In the genomic region with DNA sequence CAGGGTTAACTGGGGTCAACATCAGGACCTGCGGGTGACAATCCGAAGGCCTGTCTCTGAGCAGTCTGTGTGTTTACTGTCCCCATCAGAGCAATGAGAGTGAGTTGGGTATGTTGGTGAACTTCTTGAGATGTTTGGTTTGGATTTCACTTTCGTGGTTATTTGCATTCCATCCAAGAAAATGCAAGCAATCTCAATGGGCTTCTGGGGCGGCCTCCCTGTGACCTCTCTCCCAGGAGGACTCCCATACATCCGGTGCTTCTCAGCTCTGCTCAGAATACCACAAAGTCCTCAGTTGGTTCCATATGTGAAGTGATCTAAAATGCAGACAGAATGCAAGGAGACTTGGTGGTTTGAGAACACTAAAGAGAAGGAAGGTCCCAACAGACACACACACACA, we compare ENCODE assay signal across 19 mouse cellular contexts.
"Had no signal": no experiment of that assay in that cellular context is flagged by ENCODE, and none has a peak within 500 bp of the region (broad histone marks: within the 10 kb centered on the region; RNA-seq: fewer than 3 reads in every experiment).

No protein-coding gene starts in this region.

- H3K4me1 ChIP-seq: liver, embryonic 13.5 days; megakaryocyte, embryonic 14.5 days; midbrain, embryonic 10.5 days; neural tube, embryonic 12.5 days; neural tube, embryonic 15.5 days had no signal

- H3K4me3 ChIP-seq: kidney, embryonic 15.5 days; liver, embryonic 13.5 days; megakaryocyte, embryonic 14.5 days; midbrain, embryonic 10.5 days; neural tube, embryonic 12.5 days; neural tube, embryonic 15.5 days had no signal

- H3K4me2 ChIP-seq: kidney, embryonic 15.5 days; liver, embryonic 13.5 days; neural tube, embryonic 12.5 days; neural tube, embryonic 15.5 days had no signal

- H3K27ac ChIP-seq: hindbrain, postnatal 0 days; kidney, embryonic 15.5 days; liver, embryonic 13.5 days; midbrain, embryonic 10.5 days; neural tube, embryonic 12.5 days; neural tube, embryonic 15.5 days; stomach, postnatal 0 days had no signal

- H3K27me3 ChIP-seq: kidney, embryonic 15.5 days; liver, embryonic 13.5 days; megakaryocyte, embryonic 14.5 days; neural tube, embryonic 12.5 days; neural tube, embryonic 15.5 days had no signal

- H3K9me3 ChIP-seq: kidney, embryonic 15.5 days; liver, embryonic 13.5 days; midbrain, embryonic 10.5 days; neural tube, embryonic 12.5 days; neural tube, embryonic 15.5 days had no signal

- H3K36me3 ChIP-seq: kidney, embryonic 15.5 days; liver, embryonic 13.5 days; midbrain, embryonic 10.5 days; neural tube, embryonic 12.5 days; neural tube, embryonic 15.5 days had no signal

- ATAC-seq: hindbrain, postnatal 0 days; inflammation-experienced regulatory T-cells, adult 6 months had no signal

- DNase-seq: kidney, adult 11 months; kidney, adult 8-10 months; kidney, postnatal 14 days; kidney, postnatal 4 days; liver, embryonic 13.5 days; midbrain, embryonic 14.5 days; right cerebral cortex, adult 18-20 months; right cerebral cortex, postnatal 14 days; right cerebral cortex, postnatal 4 days; thymus, adult 2 months; thymus, postnatal 25 days had no signal

- H3K9ac ChIP-seq: kidney, embryonic 15.5 days; liver, embryonic 13.5 days; neural tube, embryonic 12.5 days; neural tube, embryonic 15.5 days had no signal
